Mouse (Mus musculus): ENCODE results near the gene Gckr. TPM values are rescaled to one million over a fixed set of nuclear protein-coding genes. Genes with fewer than 3 reads are reported as not detected.

Gckr gene
- polyA plus RNA-seq, 1 experiment from 2014 or later = not detected

GRCm38 (mm10) chr5:31291361-31291688, 5.9 kb upstream of the Gckr start:
- Histone ChIP-seq H3K4me1 (replicated peaks; ENCODE audit: insufficient read depth, low read length) (peaks cover 14% of the 10 kb centered on the region), H3K4me3 (replicated peaks; ENCODE audit: low read depth, low read length) (peak overlapping the region; percentile 44), H3K36me3 (ENCODE audit: insufficient read depth, low read length) (peaks cover under 1% of the 10 kb centered on the region; the same call in 1 of the 2 replicates), H3K27me3 (ENCODE audit: insufficient read depth, low read length) (no peaks in the 10 kb centered on the region), H3K27ac (peak overlapping the region; percentile 61; the same call in 1 of the 2 replicates), H3K4me2 (ENCODE audit: low read length) (peak overlapping the region; percentile 61), H3K9me3 (replicated peaks; ENCODE audit: low read length) (no peaks in the 10 kb centered on the region), H3K9ac (ENCODE audit: low read depth, low read length) (peak overlapping the region; percentile 44; the same call in 1 of the 2 replicates)
- DNase-seq (ENCODE audit: low spot score) (no peak), ATAC-seq (replicated peaks; ENCODE audit: low FRiP score, low read depth) (no peak)
- 4% methylated on average over 9 of the region's 9 CpGs for WGBS
- TF ChIP-seq CTCF (IDR thresholded peaks at IDR 0.05; ENCODE audit: low read depth) = no peak

DNA sequence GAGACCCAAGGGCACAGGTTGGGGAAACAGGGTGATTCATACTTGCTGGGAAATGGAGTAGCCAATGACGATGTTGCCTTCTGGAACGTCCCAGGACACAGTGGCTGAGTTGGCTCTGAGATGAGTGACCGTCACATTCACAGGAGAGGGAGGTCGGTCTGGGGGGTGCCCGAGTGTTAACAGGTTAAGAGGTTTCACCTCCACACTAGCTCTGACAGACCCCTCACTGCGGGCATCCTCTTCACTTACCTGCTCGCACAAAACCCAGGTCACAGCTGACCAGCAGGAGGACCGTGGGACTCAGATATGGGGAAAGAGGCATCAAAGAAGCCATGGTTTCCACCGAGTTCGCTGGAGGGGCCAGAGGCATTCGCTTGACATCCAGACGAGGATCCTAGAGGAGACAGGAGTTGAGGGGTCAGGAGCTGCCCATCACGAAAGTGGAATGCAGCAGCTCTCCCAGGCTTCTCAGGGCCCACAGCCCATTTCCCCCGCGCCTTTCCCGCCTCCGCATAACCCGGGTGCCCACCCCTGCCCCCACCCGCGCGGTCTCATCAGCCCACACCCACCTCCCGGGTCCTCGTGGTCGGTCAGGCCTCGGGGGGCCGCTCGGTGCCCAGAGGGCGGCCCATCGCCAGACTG, 2.2 kb upstream of the Gckr start:
- Histone ChIP-seq H3K4me3 (replicated peaks; ENCODE audit: low read depth, low read length) (peak overlapping the region; percentile 66), H3K36me3 (ENCODE audit: insufficient read depth, low read length) (no peaks in the 10 kb centered on the region), H3K4me1 (replicated peaks; ENCODE audit: insufficient read depth, low read length) (peaks cover 9% of the 10 kb centered on the region), H3K27ac (no peak overlapping the region), H3K9ac (ENCODE audit: low read depth, low read length) (peak overlapping the region; percentile 77), H3K4me2 (ENCODE audit: low read length) (peak overlapping the region; percentile 100), H3K9me3 (replicated peaks; ENCODE audit: low read length) (no peaks in the 10 kb centered on the region), H3K27me3 (ENCODE audit: insufficient read depth, low read length) (no peaks in the 10 kb centered on the region)
- WGBS = 5% methylated on average over 28 of the region's 29 CpGs
- DNase-seq (ENCODE audit: low spot score) = peak; percentile 14
- TF ChIP-seq CTCF (IDR thresholded peaks at IDR 0.05; ENCODE audit: low read depth) = no peak
- ATAC-seq (replicated peaks; ENCODE audit: low FRiP score, low read depth) = no peak; the same call in 1 of the 2 replicates

- no peaks in the 10 kb centered on the region for H3K36me3 ChIP-seq (ENCODE audit: insufficient read depth, low read length)
- H3K27ac ChIP-seq = no peak within 1 kb of the TSS
- no peak for TF ChIP-seq CTCF (IDR thresholded peaks at IDR 0.05; ENCODE audit: low read depth)
- H3K9me3 ChIP-seq (replicated peaks; ENCODE audit: low read length) = no peaks in the 10 kb centered on the region
- 0% methylated on average over 45 of the region's 46 CpGs for WGBS
- H3K4me2 ChIP-seq (ENCODE audit: low read length) = peak within 1 kb of the TSS; percentile 100
- peaks cover 6% of the 10 kb centered on the region; the same call in 1 of the 2 replicates for H3K4me1 ChIP-seq (replicated peaks; ENCODE audit: insufficient read depth, low read length)
- ATAC-seq (replicated peaks; ENCODE audit: low FRiP score, low read depth) (peak; percentile 19; the same call in 1 of the 2 replicates), DNase-seq (ENCODE audit: low spot score) (peak; percentile 68)
- H3K9ac ChIP-seq (ENCODE audit: low read depth, low read length) = peak within 1 kb of the TSS; percentile 77
- no peaks in the 10 kb centered on the region for H3K27me3 ChIP-seq (ENCODE audit: insufficient read depth, low read length)
- H3K4me3 ChIP-seq (replicated peaks; ENCODE audit: low read depth, low read length) = peak within 1 kb of the TSS; percentile 66
Measured at GRCm38 (mm10) chr5:31295606-31296141, 1.6 kb upstream of the Gckr start, which contains the start of gene Fndc4. TSS of gene Fndc4 (minus strand) at chr5:31296080.

DNA sequence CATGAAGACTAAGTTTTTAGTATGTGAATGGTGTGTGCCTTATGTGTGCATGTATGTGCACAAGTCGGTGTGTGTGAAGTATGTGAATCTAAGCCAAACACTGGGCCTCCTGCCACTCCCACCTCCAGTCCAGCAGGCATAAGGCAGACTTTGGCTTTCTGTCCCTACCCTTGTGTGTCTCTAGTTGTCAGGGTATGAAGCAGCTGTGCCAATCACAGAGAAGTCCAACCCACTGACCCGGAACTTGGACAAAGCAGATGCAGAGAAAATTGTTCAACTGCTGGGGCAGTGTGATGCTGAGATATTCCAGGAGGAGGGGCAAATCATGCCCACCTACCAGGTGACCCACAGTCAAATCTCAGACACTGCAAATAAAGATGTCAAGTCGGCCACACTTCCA, 738 bp downstream of the Gckr start:
- ATAC-seq (replicated peaks; ENCODE audit: low FRiP score, low read depth) (no peak), DNase-seq (ENCODE audit: low spot score) (no peak)
- TF ChIP-seq CTCF (IDR thresholded peaks at IDR 0.05; ENCODE audit: low read depth) = no peak
- no peak overlapping the region for H3K27ac ChIP-seq
- no peaks in the 10 kb centered on the region for H3K27me3 ChIP-seq (ENCODE audit: insufficient read depth, low read length)
- no peaks in the 10 kb centered on the region for H3K36me3 ChIP-seq (ENCODE audit: insufficient read depth, low read length)
- no peak overlapping the region for H3K4me2 ChIP-seq (ENCODE audit: low read length)
- H3K9ac ChIP-seq (ENCODE audit: low read depth, low read length) = no peak overlapping the region
- WGBS = 71% methylated on average over 3 of the region's 3 CpGs
- H3K4me3 ChIP-seq (replicated peaks; ENCODE audit: low read depth, low read length) = no peak overlapping the region
- H3K9me3 ChIP-seq (replicated peaks; ENCODE audit: low read length) = no peaks in the 10 kb centered on the region
- H3K4me1 ChIP-seq (replicated peaks; ENCODE audit: insufficient read depth, low read length) = peaks cover 4% of the 10 kb centered on the region; the same call in 1 of the 2 replicates

GRCm38 (mm10) chr5:31298486-31298885, 1.2 kb downstream of the Gckr start:
- Histone ChIP-seq H3K9me3 (replicated peaks; ENCODE audit: low read length) (no peaks in the 10 kb centered on the region), H3K4me2 (ENCODE audit: low read length) (no peak overlapping the region), H3K27me3 (ENCODE audit: insufficient read depth, low read length) (no peaks in the 10 kb centered on the region), H3K36me3 (ENCODE audit: insufficient read depth, low read length) (no peaks in the 10 kb centered on the region), H3K4me1 (replicated peaks; ENCODE audit: insufficient read depth, low read length) (peaks cover 4% of the 10 kb centered on the region; the same call in 1 of the 2 replicates), H3K4me3 (replicated peaks; ENCODE audit: low read depth, low read length) (no peak overlapping the region), H3K9ac (ENCODE audit: low read depth, low read length) (no peak overlapping the region), H3K27ac (no peak overlapping the region)
- DNase-seq (ENCODE audit: low spot score) (no peak), ATAC-seq (replicated peaks; ENCODE audit: low FRiP score, low read depth) (no peak)
- TF ChIP-seq CTCF (IDR thresholded peaks at IDR 0.05; ENCODE audit: low read depth) = no peak
- 59% methylated on average over 2 of the region's 2 CpGs for WGBS

DNA sequence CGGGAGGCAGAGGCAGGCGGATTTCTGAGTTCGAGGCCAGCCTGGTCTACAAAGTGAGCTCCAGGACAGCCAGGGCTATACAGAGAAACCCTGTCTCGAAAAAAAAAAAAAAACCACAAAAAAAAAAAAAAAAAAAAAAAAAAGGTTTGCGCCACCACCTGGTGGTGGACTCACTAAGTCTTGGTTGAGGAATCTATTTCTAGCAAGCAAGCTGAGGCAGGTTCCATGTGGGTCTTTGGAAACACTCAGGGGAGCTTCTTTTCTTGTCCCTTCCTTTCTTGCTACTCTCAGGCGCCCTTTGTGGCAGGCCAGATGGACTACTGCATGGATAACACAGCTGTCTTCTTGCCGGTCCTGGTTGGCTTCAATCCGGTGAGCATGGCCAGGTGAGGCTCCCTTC, 4.6 kb downstream of the Gckr start:
- Histone ChIP-seq H3K9ac (ENCODE audit: low read depth, low read length) (no peak overlapping the region), H3K4me3 (replicated peaks; ENCODE audit: low read depth, low read length) (no peak overlapping the region), H3K27ac (no peak overlapping the region), H3K4me1 (replicated peaks; ENCODE audit: insufficient read depth, low read length) (no peaks in the 10 kb centered on the region), H3K4me2 (ENCODE audit: low read length) (no peak overlapping the region), H3K36me3 (ENCODE audit: insufficient read depth, low read length) (no peaks in the 10 kb centered on the region), H3K27me3 (ENCODE audit: insufficient read depth, low read length) (no peaks in the 10 kb centered on the region), H3K9me3 (replicated peaks; ENCODE audit: low read length) (no peaks in the 10 kb centered on the region)
- no peak for ATAC-seq (replicated peaks; ENCODE audit: low FRiP score, low read depth)
- DNase-seq (ENCODE audit: low spot score) = no peak
- no peak for TF ChIP-seq CTCF (IDR thresholded peaks at IDR 0.05; ENCODE audit: low read depth)
- WGBS = 78% methylated on average over 7 of the region's 8 CpGs
